Mouse (Mus musculus) layer of hippocampus, adult 18-20 months (tissue): ENCODE results near the gene Syngap1. TPM values are rescaled to one million over a fixed set of nuclear protein-coding genes. Genes with fewer than 3 reads are reported as not detected.
"Not testable (repeated sequence)": the region's sequence is repeated elsewhere in the genome, so short reads cannot be mapped to it uniquely, and the experiment has no call there.

Experiments used
- DNase-seq, 2 experiments: peaks; one replicate each; pipeline ENCODE4 v3.0.0; 2022; ENCODE audit warnings: low spot score in 2 of 2
- long read RNA-seq: library from polyadenylated mRNA; stranded (forward); transcript quantifications from one replicate; pipeline ENCODE4 v2.0.0, GENCODE M21; 2021
- total RNA-seq, 2 experiments: library from RNA; stranded (reverse); gene quantifications; 2 replicates each; pipeline ENCODE4 v1.2.3; 2021

Syngap1 gene
- total RNA-seq: 100 to 1,000 TPM; 400 to 412 TPM
- long read RNA-seq, partial matches to known transcripts: 2 of 13 reads
- long read RNA-seq, other reads (novel, unspliced or antisense): 11 of 13 reads

- peak in 1 of 2 experiments; percentile 69 for DNase-seq
These were observed at the start of gene Syngap1 for GRCm38 (mm10) chr17:26941031-26941789. Syngap1 (plus strand) TSS chr17:26941253.

DNA sequence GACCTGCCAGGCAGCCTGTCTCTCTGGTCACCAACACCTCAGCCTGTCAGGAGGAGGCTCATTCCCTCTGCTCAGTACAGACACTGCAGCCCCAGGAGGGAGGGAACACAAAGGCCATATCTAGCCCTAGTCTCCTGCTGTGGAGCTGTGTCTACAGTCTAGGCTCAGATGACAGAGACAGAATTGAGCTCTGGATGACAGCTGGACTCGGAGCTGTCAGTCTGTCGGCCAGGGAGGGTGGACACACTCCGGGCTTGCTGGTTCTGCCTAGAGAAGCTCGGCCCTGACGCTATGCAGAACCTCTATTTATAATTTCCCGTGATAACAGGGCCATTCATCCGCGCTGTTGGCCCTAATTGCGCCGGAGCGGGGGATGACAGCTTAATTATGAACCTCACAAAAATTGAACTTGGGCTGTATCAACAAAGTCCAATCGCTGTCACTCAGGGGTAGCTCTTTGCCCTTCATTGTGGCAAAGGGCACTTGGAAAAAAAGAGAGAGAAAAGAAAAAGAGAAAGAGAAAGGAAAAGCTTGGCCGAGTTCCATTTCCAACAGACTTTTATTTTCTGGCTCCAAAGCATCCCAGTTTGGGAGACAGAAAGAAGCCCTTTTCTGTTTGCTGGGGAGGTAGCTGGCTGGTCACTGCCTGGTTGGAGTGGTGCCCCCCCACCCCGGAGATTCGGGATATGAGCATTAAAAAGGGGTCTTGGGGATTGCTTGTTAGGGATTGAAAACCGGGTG lies 48.2 kb upstream of the Syngap1 start:
- DNase-seq: peak in 1 of 2 experiments; percentile 45

DNA sequence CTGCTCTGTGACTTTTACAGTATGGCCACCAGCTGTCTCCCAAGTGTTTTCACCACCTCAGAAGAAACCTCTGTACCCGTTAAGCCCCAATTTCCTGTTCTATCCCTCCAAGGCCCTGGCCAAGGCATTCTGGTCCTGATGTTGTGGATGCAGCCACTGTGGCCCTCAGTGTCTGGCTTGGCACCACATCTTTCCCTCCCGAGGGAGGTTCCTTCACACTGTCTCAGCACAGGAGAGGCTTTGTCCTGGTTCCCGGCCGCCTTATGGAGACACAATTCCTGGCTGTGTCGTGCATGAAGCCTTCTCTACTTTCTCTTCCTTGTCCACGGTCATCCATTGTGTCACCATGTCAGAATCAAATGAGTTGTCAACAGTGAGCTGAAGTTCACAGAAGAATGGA lies 47.6 kb upstream of the Syngap1 start:
- DNase-seq: no peak

DNA sequence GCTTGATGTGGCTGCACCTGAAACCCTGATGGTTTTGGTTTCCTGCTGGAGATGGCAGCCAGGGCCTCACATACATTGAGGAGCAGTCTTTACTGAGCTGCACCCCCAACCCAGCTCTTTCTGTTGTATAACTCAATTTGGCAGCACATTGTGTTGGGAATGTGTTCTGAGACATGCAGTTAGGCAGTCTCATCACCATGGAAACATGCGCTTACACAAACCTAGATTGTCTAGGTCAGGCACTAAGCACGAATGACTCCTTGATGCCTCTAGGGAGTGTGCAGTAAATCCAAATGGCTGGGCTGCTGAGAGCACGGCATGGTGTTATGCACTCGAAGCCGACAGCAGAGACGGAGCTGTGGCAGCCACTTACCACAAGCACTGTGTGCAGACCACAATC lies 46.7 kb upstream of the Syngap1 start:
- peak; percentile 67 to 85 for DNase-seq

DNA sequence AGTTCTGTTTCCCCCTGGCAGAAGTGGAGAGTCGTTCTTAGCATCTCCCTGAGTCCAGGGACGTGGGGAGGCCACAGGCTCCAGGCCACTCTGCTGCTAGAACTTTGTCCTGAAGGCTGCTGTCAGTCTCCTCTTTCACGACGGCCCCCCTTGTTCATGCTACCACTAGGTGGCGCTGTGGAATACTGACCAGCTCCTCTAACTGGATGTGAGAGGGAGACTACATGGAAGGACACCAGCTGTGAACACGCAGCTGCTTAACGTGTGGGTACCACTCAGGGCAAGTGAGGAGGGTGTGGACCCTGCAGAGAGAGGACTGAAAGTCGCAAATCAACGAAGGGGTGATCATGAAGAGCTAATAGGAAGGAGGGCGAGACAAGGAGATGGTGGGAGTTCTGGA lies 45.5 kb upstream of the Syngap1 start:
- DNase-seq: peak in 1 of 2 experiments; percentile 63

- no peak for DNase-seq
These were observed 40.1 kb upstream of the Syngap1 start for GRCm38 (mm10) chr17:26900916-26901315.

DNA sequence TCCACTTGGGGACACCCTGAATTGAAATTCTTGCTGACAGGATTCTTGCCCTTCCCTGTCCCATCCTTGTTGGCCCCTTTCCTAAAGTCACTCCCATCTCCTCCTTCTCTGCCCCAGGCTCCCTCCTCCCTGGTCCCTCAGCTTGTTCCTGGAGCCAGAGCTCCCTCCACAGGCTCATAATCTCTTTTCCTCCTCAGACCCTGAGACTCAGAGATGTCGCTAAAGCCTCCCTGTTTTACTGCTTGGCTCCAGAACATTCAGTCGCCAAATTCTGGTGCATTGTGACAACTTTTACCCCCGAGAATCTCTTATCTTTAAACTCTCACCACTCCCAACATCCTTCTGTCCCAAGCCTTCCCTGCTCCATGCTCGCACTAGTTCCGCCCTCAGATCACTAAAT lies 36.7 kb upstream of the Syngap1 start:
- no peak for DNase-seq

DNA sequence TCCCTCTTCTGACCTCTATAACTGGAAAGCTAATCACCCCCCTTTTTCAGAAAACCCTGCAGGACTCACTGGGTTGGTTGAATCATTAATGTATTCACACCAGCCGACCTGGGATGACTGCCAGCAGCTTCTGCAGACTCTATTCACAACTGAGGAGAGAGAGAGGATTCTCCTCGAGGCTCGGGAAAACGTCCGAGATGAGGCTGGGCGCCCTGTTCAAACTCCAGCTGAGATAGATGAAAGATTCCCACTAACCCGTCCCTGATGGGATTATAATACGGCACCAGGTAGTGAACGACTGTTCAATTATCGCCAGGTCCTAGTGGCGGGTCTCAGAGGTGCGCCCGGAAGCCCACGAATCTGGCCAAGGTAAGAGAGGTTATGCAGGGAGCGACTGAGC lies 33.5 kb upstream of the Syngap1 start:
- DNase-seq: not testable (repeated sequence)

GRCm38 (mm10) chr17:26915248-26915647 lies 25.8 kb upstream of the Syngap1 start:
- DNase-seq: no peak

- peak; percentile 99 to 100 for DNase-seq
These were observed 24.2 kb upstream of the Syngap1 start, which contains the start of gene Kifc5b for GRCm38 (mm10) chr17:26916711-26917482. Kifc5b (plus strand) TSS chr17:26917091.

DNA sequence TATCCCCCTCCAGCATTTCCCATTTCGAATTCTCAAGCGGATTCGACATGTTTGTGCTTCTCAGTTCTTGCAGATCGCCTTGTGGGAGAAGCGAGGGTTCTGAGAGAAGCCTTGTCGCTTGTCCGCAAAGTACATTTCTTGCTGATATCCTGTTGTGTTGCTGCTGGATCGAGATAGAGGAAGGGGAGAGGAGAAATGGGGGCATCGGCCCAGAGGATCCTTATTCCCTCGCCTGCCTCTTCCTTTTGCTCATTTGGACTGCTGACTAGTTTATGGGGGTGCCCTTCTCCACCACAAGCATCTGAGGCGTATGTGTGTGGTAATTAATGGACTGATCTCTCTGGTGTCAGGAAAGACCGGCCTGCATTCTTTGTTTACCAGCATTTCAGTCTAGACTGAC lies 23.5 kb upstream of the Syngap1 start:
- not testable (repeated sequence) for DNase-seq

DNA sequence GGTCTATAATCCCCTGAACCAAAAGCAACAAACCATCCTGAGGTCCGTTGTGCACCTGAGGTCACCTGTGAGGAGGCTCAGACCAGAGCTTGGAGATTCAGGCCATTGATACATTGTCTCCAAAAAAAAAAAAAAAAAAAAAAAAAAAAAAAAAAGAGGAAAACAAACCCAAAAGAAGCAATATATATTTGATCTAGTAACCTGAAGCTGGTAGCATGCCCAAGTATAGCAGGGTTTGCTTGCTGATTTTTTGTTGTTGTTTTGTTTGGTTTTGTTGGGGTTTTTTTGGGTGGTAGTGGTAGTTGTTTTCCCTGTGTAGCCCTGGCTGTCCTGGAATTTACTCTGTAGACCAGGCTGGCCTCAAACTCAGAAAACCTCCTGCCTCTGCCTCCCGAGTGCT lies 22.7 kb upstream of the Syngap1 start:
- DNase-seq: no peak

- DNase-seq: not testable (repeated sequence)
These were observed 21.5 kb upstream of the Syngap1 start for GRCm38 (mm10) chr17:26919516-26919915.

- DNase-seq: not testable (repeated sequence)
These were observed 18.7 kb upstream of the Syngap1 start for GRCm38 (mm10) chr17:26922368-26922767.

DNA sequence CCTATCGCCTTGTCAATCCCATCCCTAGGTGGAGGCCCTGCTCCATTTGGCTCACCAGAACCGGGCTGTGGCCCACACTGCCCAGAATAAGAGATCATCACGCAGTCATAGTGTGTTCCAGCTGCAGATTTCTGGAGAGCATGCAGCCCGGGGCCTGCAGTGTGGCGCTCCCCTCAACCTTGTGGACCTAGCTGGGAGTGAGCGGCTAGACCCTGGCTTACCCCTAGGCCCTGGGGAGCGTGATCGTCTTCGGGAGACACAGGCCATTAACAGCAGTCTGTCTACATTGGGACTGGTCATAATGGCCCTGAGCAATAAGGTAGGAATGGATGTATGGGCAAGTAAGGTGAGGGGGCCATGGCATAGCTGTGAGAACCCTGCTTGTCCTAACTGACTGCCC lies 15.6 kb upstream of the Syngap1 start:
- DNase-seq: not testable (repeated sequence)

DNA sequence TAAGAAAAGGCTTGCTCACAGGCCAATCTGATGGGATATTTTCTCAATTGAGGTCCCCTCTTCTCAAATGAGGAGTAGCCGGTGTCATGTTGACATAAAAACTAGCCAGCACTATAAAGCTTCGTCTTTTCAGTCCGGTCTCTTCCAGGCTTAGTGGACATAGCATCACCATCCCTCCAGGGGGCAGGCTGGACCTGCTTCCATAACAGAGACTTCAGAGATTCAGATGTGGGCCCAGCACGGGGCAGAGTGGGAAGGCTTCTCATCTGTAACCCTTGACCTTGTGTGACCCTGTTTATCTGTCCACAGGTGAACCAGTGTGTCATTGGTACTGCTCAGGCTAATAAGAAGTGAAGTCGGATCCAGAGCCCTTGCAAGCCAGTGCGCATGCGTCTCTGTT lies 9.3 kb upstream of the Syngap1 start:
- DNase-seq: peak in 1 of 2 experiments; percentile 51

DNA sequence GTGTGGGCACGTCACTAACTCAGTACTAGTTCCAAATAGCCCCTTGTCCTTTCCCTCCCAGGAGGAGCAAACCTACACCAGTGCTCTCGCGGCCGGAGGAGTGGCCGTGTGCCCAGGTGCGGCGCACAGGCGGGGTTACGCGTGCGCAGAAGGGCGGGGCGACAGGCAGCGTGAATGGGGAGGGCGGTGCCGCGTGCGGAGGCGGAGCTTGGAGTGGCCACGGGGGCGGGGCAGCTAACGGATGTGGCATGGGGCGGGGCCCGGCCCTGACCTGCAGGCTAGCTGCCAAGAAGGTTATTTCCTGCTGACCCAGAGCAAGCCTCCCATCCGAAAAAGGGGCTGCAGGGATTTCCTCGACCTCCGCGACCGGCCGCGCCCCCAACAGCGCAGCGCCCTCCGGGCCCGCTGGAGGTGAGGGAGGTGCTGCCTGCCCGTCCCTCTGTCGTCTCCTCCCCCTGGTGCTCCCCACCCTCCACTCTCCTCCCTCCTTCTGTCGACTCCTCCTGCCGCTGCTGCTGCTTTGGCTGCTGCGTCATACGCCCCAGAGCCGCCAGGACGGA lies 8.1 kb upstream of the Syngap1 start, which contains the start of gene Phf1:
Gene Phf1, plus strand, starts transcription at position 214 of the 560 bp plus-strand sequence.
- DNase-seq: peak; percentile 91 to 97

DNA sequence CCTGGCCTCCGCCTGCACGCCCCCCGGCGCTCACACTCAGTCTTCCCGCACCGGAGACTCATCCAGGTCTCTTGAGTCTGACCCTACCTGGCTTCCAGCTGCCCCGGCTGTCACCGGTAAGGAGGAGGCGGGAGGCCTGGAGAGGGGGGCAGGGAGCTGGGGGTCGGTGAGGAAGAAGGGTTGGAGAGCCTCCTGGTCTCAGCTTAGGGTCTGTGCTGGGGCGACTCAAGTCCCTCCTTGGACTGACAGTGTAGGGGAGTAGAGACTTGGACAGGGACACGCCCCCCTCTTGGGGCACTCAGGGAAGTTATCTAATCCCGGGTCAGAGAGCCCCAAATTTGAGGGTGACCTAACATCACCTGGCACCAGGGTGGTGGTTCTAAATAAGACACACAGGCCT lies 7.6 kb upstream of the Syngap1 start:
- DNase-seq: no peak

- no peak for DNase-seq
These were observed 6.9 kb upstream of the Syngap1 start for GRCm38 (mm10) chr17:26933885-26934827.

DNA sequence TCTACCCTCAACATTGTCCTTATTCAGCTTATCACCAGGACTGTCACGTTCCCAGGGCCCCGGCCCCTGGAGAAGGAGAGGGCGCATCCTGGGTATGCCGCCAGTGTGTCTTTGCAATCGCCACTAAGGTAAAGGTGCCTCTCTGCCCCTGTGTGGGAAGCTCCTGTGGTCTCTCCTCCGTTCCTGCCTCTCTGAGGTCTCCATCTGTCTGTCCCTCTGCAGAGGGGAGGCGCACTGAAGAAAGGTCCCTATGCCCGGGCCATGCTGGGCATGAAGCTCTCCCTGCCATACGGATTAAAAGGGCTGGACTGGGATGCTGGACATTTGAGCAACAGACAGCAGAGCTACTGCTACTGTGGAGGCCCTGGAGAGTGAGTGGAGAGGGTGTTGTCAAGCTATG lies 6.0 kb upstream of the Syngap1 start:
- no peak for DNase-seq
